Comparison of ENCODE assay signal across 12 mouse cellular contexts in genomic region chr11:60213266-60213665, GRCm38 (mm10). TPM values are rescaled to one million over a fixed set of nuclear protein-coding genes. Genes with fewer than 3 reads are reported as not detected.
DNase-seq lines count a peak whose midpoint lies in the region; ATAC-seq and TF ChIP-seq lines count a peak whose summit lies in the region.
"Had no signal": no experiment of that assay in that cellular context is flagged by ENCODE, and none has a peak within 500 bp of the region (broad histone marks: within the 10 kb centered on the region; RNA-seq: fewer than 3 reads in every experiment).

No protein-coding gene starts in this region.

- peak overlapping the region; percentile 2; the same call in 1 of the 2 replicates for H3K4me2 ChIP-seq in liver, embryonic 12.5 days
- H3K4me2 ChIP-seq in hindbrain, postnatal 0 days (ENCODE audit: low read depth, low read length): no peak overlapping the region

- 74% methylated on average over 6 of the region's 6 CpGs for WGBS in liver, embryonic 12.5 days (ENCODE audit: insufficient replicate concordance)
- WGBS in hindbrain, postnatal 0 days: 57% methylated on average over 6 of the region's 6 CpGs

- TF ChIP-seq CTCF in gastrocnemius, adult 2 months (IDR thresholded peaks at IDR 0.05): no peak
- TF ChIP-seq CTCF in MEL (IDR thresholded peaks at IDR 0.05 in 2 of 3, conservative IDR thresholded peaks at IDR 0.05 in 1 of 3; ENCODE audit: control insufficient read depth in 1 of 3, insufficient read depth in 1 of 3, low read depth in 2 of 3, low read length in 3 of 3, poor library complexity in 1 of 3, severe bottlenecking in 1 of 3): no peak
- TF ChIP-seq CTCF in hindbrain, postnatal 0 days (IDR thresholded peaks at IDR 0.05; ENCODE audit: low read depth): no peak

- no peak for TF ChIP-seq EP300 in MEL (IDR thresholded peaks at IDR 0.05; ENCODE audit: low read depth in 1 of 2, low read length in 2 of 2)

- no peak for TF ChIP-seq POLR2A in MEL (IDR thresholded peaks at IDR 0.05; ENCODE audit: control insufficient read depth in 1 of 2, insufficient read depth in 1 of 2, low read depth in 1 of 2, low read length in 2 of 2, poor library complexity in 1 of 2)

- H3K27me3 ChIP-seq in liver, embryonic 12.5 days (replicated peaks): no peaks in the 10 kb centered on the region
- H3K27me3 ChIP-seq in MEL (ENCODE audit: control insufficient read depth in 1 of 2, insufficient read depth in 2 of 2, low read length in 2 of 2): no peaks in the 10 kb centered on the region
- H3K27me3 ChIP-seq in hindbrain, postnatal 0 days (ENCODE audit: insufficient read depth, low read length): no peaks in the 10 kb centered on the region

- peaks cover 94% of the 10 kb centered on the region for H3K4me1 ChIP-seq in liver, embryonic 12.5 days
- peaks cover 28 to 51% of the 10 kb centered on the region in 2 experiments for H3K4me1 ChIP-seq in MEL (ENCODE audit: control insufficient read depth in 1 of 2, insufficient read depth in 2 of 2, low read length in 2 of 2)
- peaks cover 29% of the 10 kb centered on the region for H3K4me1 ChIP-seq in hindbrain, postnatal 0 days (ENCODE audit: insufficient read depth, low read length)

- H3K4me3 ChIP-seq in gastrocnemius, adult 2 months: no peak overlapping the region
- H3K4me3 ChIP-seq in liver, embryonic 12.5 days: no peak overlapping the region
- H3K4me3 ChIP-seq in MEL (ENCODE audit: control insufficient read depth in 1 of 2, insufficient read depth in 1 of 2, low read depth in 2 of 2, low read length in 2 of 2): no peak overlapping the region
- H3K4me3 ChIP-seq in hindbrain, postnatal 0 days (ENCODE audit: low read length): no peak overlapping the region

- peak overlapping the region; percentile 46 for H3K27ac ChIP-seq in gastrocnemius, adult 2 months
- H3K27ac ChIP-seq in liver, embryonic 12.5 days: peak overlapping the region; percentile 89
- no peak overlapping the region for H3K27ac ChIP-seq in MEL (ENCODE audit: control insufficient read depth, low read depth, low read length)
- peak overlapping the region; percentile 32; the same call in 1 of the 2 replicates for H3K27ac ChIP-seq in hindbrain, postnatal 0 days

- H3K79me2 ChIP-seq in MEL (ENCODE audit: control insufficient read depth, insufficient read depth, low read length, poor library complexity): peaks cover 86% of the 10 kb centered on the region

- H3K9me3 ChIP-seq in liver, embryonic 12.5 days (replicated peaks): no peaks in the 10 kb centered on the region
- H3K9me3 ChIP-seq in MEL (replicated peaks; ENCODE audit: insufficient read depth, low read length): no peaks in the 10 kb centered on the region
- H3K9me3 ChIP-seq in hindbrain, postnatal 0 days (ENCODE audit: low read length): no peaks in the 10 kb centered on the region

- intact Hi-C loops in gastrocnemius, adult 2 months (cut with DNase I): loop anchor here (5.0 kb wide), 1 partner anchor 139 kb away; the partner anchor contains the start of genes Drc3 and Tom1l2

- peak overlapping the region; percentile 17; the same call in 1 of the 2 replicates for H3K9ac ChIP-seq in liver, embryonic 12.5 days
- H3K9ac ChIP-seq in MEL (ENCODE audit: control insufficient read depth, low read depth, low read length, poor library complexity, severe bottlenecking): no peak overlapping the region
- H3K9ac ChIP-seq in hindbrain, postnatal 0 days (replicated peaks; ENCODE audit: low read length): 0 out of 2 replicates have a peak overlapping the region, but pooled peaks have one; percentile 6

- DNase-seq in gastrocnemius, adult 2 months: no peak
- DNase-seq in gastrocnemius, postnatal 4 days (ENCODE audit: low spot score in 2 of 2): no peak
- no peak for DNase-seq in liver
- DNase-seq in MEL (ENCODE audit: low read depth, low spot score): peak; percentile 12
- DNase-seq in hindbrain, postnatal 0 days (ENCODE audit: low spot score): no peak
- DNase-seq in cerebellum, postnatal 4 days (ENCODE audit: low spot score in 2 of 2): no peak
- no peak for DNase-seq in right cerebral cortex, postnatal 10 days (ENCODE audit: low spot score in 2 of 2)
- DNase-seq: cerebellum, adult 2 months; embryo, embryonic 11 days; heart, postnatal 14 days; layer of hippocampus, adult 9-11 months had no signal

- H3K36me3 ChIP-seq in liver, embryonic 12.5 days: peaks cover 53% of the 10 kb centered on the region
- peaks cover 8 to 37% of the 10 kb centered on the region in 2 experiments for H3K36me3 ChIP-seq in MEL (ENCODE audit: control insufficient read depth in 1 of 2, insufficient read depth in 2 of 2, low read length in 2 of 2)
- H3K36me3 ChIP-seq in hindbrain, postnatal 0 days (ENCODE audit: insufficient read depth, low read length): no peaks in the 10 kb centered on the region

- TF ChIP-seq RAD21 in MEL (IDR thresholded peaks at IDR 0.05; ENCODE audit: low read depth, low read length): no peak

- ATAC-seq in liver, embryonic 12.5 days: no peak
- no peak for ATAC-seq in hindbrain, postnatal 0 days

TF ChIP-seq in MEL, 35 proteins besides CTCF, POLR2A, EP300 and RAD21:
- TF ChIP-seq ZC3H11A (IDR thresholded peaks at IDR 0.05; ENCODE audit: low read depth, low read length) (no peak), KAT2A (conservative IDR thresholded peaks at IDR 0.05; ENCODE audit: low read depth, low read length) (no peak)
TF ChIP-seq in MEL: peak in this region for 0.

RNA-seq across cellular contexts. Expression of gene Srebf1, which starts 9.1 kb away (rescaled TPM):
- total RNA-seq in gastrocnemius, adult 2 months (2021): 10 to 100 TPM; 27.5 to 43.4 TPM
- total RNA-seq in gastrocnemius, postnatal 4 days (2021): 10 to 100 TPM; 48.6 to 53.1 TPM
- polyA plus RNA-seq in liver, embryonic 12.5 days (2016; fragmentation: Nextera tagmentation; extraction: Ambion mirVana): 45.7 and 50.9 TPM in 2 replicates
- 288 and 305 TPM in 2 replicates for total RNA-seq in MEL (2012; rRNA removed)
- polyA plus RNA-seq in MEL (2012; ENCODE audit: insufficient read depth in 1 of 2, insufficient read length in 2 of 2, low read depth in 1 of 2, low replicate concordance in 2 of 2, missing spikeins in 1 of 2): 100 to 1,000 TPM in 1 of 2 experiments, not detected in 1; 241 TPM
- 163 and 169 TPM in 2 replicates for total RNA-seq in hindbrain, postnatal 0 days (2014; rRNA removed)
- polyA plus RNA-seq in hindbrain, postnatal 0 days (2015; fragmentation: Nextera tagmentation; extraction: Ambion mirVana): 50.6 and 59.5 TPM in 2 replicates
